Mouse (Mus musculus): ENCODE measurements around the gene Ppp1r14b. TPM values are rescaled to one million over a fixed set of nuclear protein-coding genes. Genes with fewer than 3 reads are reported as not detected.
A peak's percentile ranks its signal among the peaks of the same experiment; 100 is the strongest.
"Not testable (repeated sequence)": the region's sequence is repeated elsewhere in the genome, so short reads cannot be mapped to it uniquely, and the experiment has no call there.

Gene Ppp1r14b
- polyA plus RNA-seq, 1 experiment from 2014 or later = 199 TPM

DNA sequence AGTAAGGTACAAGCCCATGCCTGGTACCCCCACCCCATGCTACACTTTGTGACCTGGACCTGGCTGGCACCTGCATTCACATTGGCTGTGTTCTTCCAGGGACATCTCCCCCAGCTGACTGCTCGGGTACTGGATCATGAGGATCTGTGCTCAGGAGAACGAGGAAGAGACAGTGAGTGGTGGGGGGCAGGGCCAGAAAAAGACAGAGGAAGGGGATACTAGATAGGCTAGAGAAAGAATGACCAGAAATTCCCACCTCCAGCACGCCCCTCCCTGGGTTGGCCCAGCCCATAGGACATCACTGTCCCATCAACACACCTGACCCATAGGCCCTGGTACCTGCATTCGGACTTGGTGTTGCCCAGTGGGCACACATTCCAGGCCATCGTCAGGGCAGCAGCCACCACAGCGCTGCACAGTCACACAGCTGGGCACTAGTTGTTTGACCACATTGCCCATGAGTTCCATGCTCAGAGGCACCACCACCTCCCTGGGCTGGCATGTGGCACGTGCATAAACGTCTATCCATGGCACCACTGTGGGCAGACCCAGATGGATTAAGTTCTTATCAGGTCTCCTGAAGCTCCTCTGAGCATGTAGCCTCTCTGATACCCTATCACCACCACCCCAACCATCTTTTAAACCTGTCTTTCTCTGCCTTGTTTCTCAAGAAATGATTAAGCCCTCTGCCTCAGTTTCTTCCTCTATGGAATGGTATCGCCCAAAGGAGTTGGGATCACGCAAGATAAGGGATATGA lies 11.4 kb downstream of the Ppp1r14b start:
- peaks cover 34% of the 10 kb centered on the region for H3K36me3 ChIP-seq (ENCODE audit: control insufficient read depth, insufficient read depth, low read length)
- DNase-seq (ENCODE audit: low spot score) (no peak), ATAC-seq (replicated peaks; ENCODE audit: low FRiP score, low TSS enrichment, low read depth) (no peak)
- peak overlapping the region; percentile 65 for H3K4me2 ChIP-seq (ENCODE audit: low read length)
- H3K9ac ChIP-seq (ENCODE audit: low read length) = peak overlapping the region; percentile 85
- peaks cover 16% of the 10 kb centered on the region for H3K4me1 ChIP-seq (replicated peaks; ENCODE audit: control insufficient read depth, insufficient read depth, low read length)
- H3K27ac ChIP-seq (ENCODE audit: low read depth) = no peak overlapping the region
- no peaks in the 10 kb centered on the region for H3K9me3 ChIP-seq (ENCODE audit: control insufficient read depth, low read length)
- 76% methylated on average over 10 of the region's 10 CpGs for WGBS
- peak overlapping the region; percentile 87 for H3K4me3 ChIP-seq (ENCODE audit: low read depth, low read length)
- no peaks in the 10 kb centered on the region for H3K27me3 ChIP-seq (replicated peaks; ENCODE audit: control insufficient read depth, insufficient read depth, low read length)

DNA sequence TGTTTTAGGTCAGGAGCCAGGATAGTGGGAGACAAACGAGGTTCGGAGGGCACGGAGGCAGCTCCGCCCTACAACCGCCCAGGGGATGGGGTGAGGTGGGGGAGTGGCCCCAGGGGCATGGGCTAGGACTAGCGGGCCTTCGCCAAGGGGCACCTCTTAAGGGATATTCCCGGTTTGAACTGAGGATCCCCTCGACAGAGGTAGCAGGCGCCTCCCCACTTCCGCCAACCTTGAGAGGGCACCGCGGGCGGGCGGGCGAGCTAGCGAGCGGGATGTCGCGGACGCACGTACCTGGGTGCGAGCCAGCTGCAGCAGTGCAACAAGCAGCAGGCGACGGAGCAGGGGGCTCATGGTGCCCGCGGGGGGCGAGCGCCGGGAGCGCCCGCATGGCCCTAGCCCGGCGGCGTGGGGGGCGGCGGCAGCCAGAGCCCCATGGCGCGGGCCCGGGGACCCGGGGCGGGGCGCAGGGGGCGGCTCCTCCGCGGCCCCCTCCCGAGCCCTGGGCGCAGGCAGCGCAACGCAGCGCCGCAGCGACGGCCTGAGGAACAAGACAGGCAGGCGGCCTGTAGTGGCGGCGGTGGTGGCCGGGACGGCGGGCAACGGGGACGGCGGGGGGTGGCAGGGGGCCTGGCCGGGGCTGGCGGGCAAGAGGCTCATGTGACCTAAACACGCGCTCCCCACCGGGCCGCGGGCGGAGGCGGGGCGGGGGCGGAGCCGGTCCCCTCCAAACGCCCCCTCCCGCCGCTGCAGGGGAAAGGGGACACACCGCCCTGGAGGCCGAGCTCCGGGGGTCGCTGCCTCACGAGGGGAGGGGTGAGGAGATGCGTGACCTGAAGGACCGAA lies 12.5 kb downstream of the Ppp1r14b start, which contains the start of gene Vegfb:
Gene Vegfb (minus strand): TSS at position 591 of the 843 bp plus-strand sequence.
- Histone ChIP-seq H3K4me3 (ENCODE audit: low read depth, low read length) (peak within 1 kb of the TSS; percentile 87), H3K9me3 (ENCODE audit: control insufficient read depth, low read length) (no peaks in the 10 kb centered on the region), H3K4me1 (replicated peaks; ENCODE audit: control insufficient read depth, insufficient read depth, low read length) (peaks cover 20% of the 10 kb centered on the region), H3K36me3 (ENCODE audit: control insufficient read depth, insufficient read depth, low read length) (peaks cover 31% of the 10 kb centered on the region), H3K27me3 (replicated peaks; ENCODE audit: control insufficient read depth, insufficient read depth, low read length) (no peaks in the 10 kb centered on the region), H3K27ac (ENCODE audit: low read depth) (peak within 1 kb of the TSS; percentile 76), H3K4me2 (ENCODE audit: low read length) (peak within 1 kb of the TSS; percentile 65), H3K9ac (ENCODE audit: low read length) (peak within 1 kb of the TSS; percentile 85)
- DNase-seq (ENCODE audit: low spot score) (peak; percentile 82), ATAC-seq (replicated peaks; ENCODE audit: low FRiP score, low TSS enrichment, low read depth) (peak; percentile 45)
- 1% methylated on average over 80 of the region's 85 CpGs for WGBS

DNA sequence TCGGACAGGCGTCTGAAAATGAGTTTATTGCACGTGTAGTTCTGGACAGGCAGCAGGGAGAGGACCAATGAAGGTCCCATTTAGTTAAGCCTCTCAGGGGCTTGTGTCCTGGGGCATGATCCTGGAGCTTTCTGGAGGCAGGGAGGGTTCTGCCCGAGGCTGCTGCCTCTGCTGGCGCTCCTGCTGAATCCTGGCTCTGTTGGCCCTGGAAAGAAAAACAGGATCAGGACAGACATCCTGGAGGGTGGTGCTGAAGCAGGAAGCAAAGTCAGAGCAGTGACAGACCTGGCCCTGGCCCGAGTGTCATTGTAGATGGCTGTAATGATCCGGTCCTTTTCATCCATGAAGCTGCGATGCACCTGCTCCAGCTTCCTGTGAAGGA lies 13.1 kb downstream of the Ppp1r14b start:
- H3K4me1 ChIP-seq (replicated peaks; ENCODE audit: control insufficient read depth, insufficient read depth, low read length) = peaks cover 20% of the 10 kb centered on the region
- H3K36me3 ChIP-seq (ENCODE audit: control insufficient read depth, insufficient read depth, low read length) = peaks cover 24% of the 10 kb centered on the region
- H3K27ac ChIP-seq (ENCODE audit: low read depth) = peak overlapping the region; percentile 16; the same call in 1 of the 2 replicates
- ATAC-seq (replicated peaks; ENCODE audit: low FRiP score, low TSS enrichment, low read depth) (peak; percentile 3; the same call in 1 of the 2 replicates), DNase-seq (ENCODE audit: low spot score) (no peak)
- no peaks in the 10 kb centered on the region for H3K9me3 ChIP-seq (ENCODE audit: control insufficient read depth, low read length)
- peak overlapping the region; percentile 85 for H3K9ac ChIP-seq (ENCODE audit: low read length)
- H3K27me3 ChIP-seq (replicated peaks; ENCODE audit: control insufficient read depth, insufficient read depth, low read length) = no peaks in the 10 kb centered on the region
- H3K4me2 ChIP-seq (ENCODE audit: low read length) = peak overlapping the region; percentile 65
- 5% methylated on average over 8 of the region's 8 CpGs for WGBS
- H3K4me3 ChIP-seq (ENCODE audit: low read depth, low read length) = peak overlapping the region; percentile 87

DNA sequence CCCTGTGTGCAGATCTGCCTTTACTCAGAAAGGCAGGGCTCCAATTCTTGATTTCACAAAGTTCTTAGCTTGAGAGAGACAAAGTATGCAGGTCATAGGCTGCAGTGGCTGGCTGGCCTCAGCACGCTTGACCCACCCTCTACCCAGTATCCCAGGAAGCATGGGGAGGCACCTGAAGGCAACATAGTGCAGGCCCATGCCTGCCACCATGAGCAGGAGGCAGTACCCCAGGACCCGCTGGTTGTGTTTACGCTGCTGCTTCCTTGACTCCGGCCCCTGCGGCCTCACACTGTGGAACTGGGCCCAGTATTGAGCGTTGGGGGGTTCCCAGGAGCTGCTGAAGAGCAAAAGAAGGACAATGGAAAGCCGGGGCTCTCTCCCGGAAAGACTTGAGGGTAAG lies 14.5 kb downstream of the Ppp1r14b start:
- H3K9me3 ChIP-seq (ENCODE audit: control insufficient read depth, low read length) = no peaks in the 10 kb centered on the region
- H3K27ac ChIP-seq (ENCODE audit: low read depth) = no peak overlapping the region
- no peak overlapping the region for H3K4me3 ChIP-seq (ENCODE audit: low read depth, low read length)
- H3K4me2 ChIP-seq (ENCODE audit: low read length) = no peak overlapping the region
- peaks cover 20% of the 10 kb centered on the region for H3K4me1 ChIP-seq (replicated peaks; ENCODE audit: control insufficient read depth, insufficient read depth, low read length)
- ATAC-seq (replicated peaks; ENCODE audit: low FRiP score, low TSS enrichment, low read depth) (no peak), DNase-seq (ENCODE audit: low spot score) (no peak)
- no peak overlapping the region for H3K9ac ChIP-seq (ENCODE audit: low read length)
- WGBS = 86% methylated on average over 8 of the region's 8 CpGs
- no peaks in the 10 kb centered on the region for H3K27me3 ChIP-seq (replicated peaks; ENCODE audit: control insufficient read depth, insufficient read depth, low read length)
- H3K36me3 ChIP-seq (ENCODE audit: control insufficient read depth, insufficient read depth, low read length) = peaks cover 12% of the 10 kb centered on the region

DNA sequence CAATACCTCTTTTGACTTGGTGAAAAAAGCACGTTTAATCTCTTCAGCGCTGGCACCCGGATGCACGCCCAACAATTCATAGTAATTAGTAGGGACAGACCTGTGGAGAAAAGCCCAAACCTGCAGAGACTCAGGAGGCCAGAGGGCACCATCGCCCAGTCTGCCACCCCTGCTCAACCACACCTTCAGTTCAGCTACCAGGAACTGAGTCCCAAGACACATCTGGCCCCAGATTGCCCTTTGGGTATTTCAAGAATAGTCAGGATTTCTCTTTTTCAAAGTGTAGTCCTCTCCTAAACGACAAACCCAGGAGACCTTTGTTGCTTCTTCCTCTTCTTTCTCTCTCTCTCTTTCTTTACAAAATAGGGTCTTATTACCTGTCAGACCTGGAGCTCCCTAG lies 15.9 kb downstream of the Ppp1r14b start:
- Histone ChIP-seq H3K4me2 (ENCODE audit: low read length) (no peak overlapping the region), H3K4me1 (replicated peaks; ENCODE audit: control insufficient read depth, insufficient read depth, low read length) (peaks cover 26% of the 10 kb centered on the region), H3K4me3 (ENCODE audit: low read depth, low read length) (no peak overlapping the region), H3K27me3 (replicated peaks; ENCODE audit: control insufficient read depth, insufficient read depth, low read length) (no peaks in the 10 kb centered on the region), H3K9ac (ENCODE audit: low read length) (no peak overlapping the region), H3K9me3 (ENCODE audit: control insufficient read depth, low read length) (no peaks in the 10 kb centered on the region), H3K36me3 (ENCODE audit: control insufficient read depth, insufficient read depth, low read length) (peaks cover under 1% of the 10 kb centered on the region), H3K27ac (ENCODE audit: low read depth) (no peak overlapping the region)
- no peak for ATAC-seq (replicated peaks; ENCODE audit: low FRiP score, low TSS enrichment, low read depth)
- WGBS = 90% methylated on average over 6 of the region's 6 CpGs
- DNase-seq (ENCODE audit: low spot score) = no peak

DNA sequence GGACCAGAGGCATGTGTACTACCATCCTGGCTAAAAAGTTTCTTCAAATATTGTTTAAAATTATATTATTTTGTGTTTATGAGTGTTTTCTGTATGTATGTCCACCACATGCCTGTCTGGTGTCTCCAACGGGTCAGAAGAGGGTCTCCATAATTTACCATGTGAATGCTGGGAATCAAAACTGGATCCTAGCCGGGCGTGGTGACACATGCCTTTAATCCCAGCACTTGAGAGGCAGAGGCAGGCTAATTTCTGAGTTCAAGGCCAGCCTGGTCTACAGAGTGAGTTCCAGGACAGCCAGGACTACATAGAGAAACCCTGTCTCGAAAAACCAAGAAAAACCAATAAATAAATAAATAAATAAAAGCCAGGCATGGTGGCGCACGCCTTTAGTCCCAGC lies 16.4 kb downstream of the Ppp1r14b start:
- not testable (repeated sequence) for H3K27ac ChIP-seq (ENCODE audit: low read depth); H3K27me3 ChIP-seq (replicated peaks; ENCODE audit: control insufficient read depth, insufficient read depth, low read length); ATAC-seq (replicated peaks; ENCODE audit: low FRiP score, low TSS enrichment, low read depth); H3K4me2 ChIP-seq (ENCODE audit: low read length); H3K36me3 ChIP-seq (ENCODE audit: control insufficient read depth, insufficient read depth, low read length); H3K9me3 ChIP-seq (ENCODE audit: control insufficient read depth, low read length); H3K4me3 ChIP-seq (ENCODE audit: low read depth, low read length); DNase-seq (ENCODE audit: low spot score); H3K9ac ChIP-seq (ENCODE audit: low read length)
- WGBS = 93% methylated on average over 6 of the region's 6 CpGs
- H3K4me1 ChIP-seq (replicated peaks; ENCODE audit: control insufficient read depth, insufficient read depth, low read length) = peaks cover 24% of the 10 kb centered on the region

DNA sequence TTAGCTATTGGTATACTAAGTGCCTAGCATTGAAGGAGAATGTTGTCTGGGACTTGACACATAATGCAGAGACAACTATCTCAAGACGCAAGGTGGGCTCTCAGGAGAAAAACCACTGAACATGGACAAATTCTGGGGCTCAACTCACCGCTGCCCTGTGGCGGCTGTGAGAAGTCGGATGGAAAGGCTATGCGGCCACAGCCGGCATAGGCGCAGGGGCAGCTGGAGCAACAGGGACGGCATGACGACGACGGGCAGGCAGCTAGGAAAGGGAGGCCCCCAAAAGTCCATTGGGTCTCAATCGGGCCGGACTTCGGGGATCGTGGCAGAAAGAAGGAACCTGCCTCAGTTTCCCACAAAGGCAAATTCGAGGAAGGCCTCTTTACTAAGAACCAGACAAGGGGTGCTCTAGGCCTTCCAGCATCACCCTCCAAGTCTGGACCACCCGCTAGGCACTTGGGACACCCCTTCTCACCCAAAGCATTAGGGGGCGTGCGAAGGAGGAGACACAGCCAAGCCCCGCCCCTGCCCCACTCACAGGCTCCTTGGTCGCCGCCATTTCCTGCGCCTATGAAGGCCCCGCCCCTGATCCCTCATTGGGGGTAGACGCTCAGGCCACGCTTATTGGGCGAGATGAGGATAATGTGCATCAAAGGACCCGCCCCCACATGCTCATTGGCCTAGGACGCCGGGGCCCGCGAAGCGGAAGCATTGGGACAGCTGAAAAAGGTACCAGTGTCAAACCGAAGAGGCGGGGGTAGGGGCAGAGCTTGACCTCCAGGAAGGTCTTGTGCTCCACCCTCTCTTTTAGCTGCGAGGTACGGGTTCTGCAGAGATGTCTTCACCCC lies 17.5 kb downstream of the Ppp1r14b start, which contains the start of gene Dnajc4:
Gene Dnajc4 (minus strand): TSS at position 562 of the 848 bp plus-strand sequence.
- H3K4me1 ChIP-seq (replicated peaks; ENCODE audit: control insufficient read depth, insufficient read depth, low read length) = peaks cover 24% of the 10 kb centered on the region
- no peak within 1 kb of the TSS for H3K27ac ChIP-seq (ENCODE audit: low read depth)
- H3K4me2 ChIP-seq (ENCODE audit: low read length) = peak within 1 kb of the TSS; percentile 74
- H3K27me3 ChIP-seq (replicated peaks; ENCODE audit: control insufficient read depth, insufficient read depth, low read length) = no peaks in the 10 kb centered on the region
- no peaks in the 10 kb centered on the region for H3K36me3 ChIP-seq (ENCODE audit: control insufficient read depth, insufficient read depth, low read length)
- 1% methylated on average over 37 of the region's 37 CpGs for WGBS
- peak within 1 kb of the TSS; percentile 44 for H3K9ac ChIP-seq (ENCODE audit: low read length)
- peak; percentile 90 for ATAC-seq (replicated peaks; ENCODE audit: low FRiP score, low TSS enrichment, low read depth)
- H3K9me3 ChIP-seq (ENCODE audit: control insufficient read depth, low read length) = no peaks in the 10 kb centered on the region
- peak; percentile 94 for DNase-seq (ENCODE audit: low spot score)
- peak within 1 kb of the TSS; percentile 46 for H3K4me3 ChIP-seq (ENCODE audit: low read depth, low read length)

Measured in intestine, embryonic 14.5 days (tissue).